Mouse (Mus musculus): ENCODE measurements around the gene Rlim. TPM values are rescaled to one million over a fixed set of nuclear protein-coding genes. Genes with fewer than 3 reads are reported as not detected.

Gene Rlim
- 10 to 100 TPM; 48.5 to 52.3 TPM for total RNA-seq (2021)
- long read RNA-seq, experiment 1, full-length matches to known transcripts: 8 of 18 reads
- long read RNA-seq, experiment 1, partial matches to known transcripts: 0 of 18 reads
- long read RNA-seq, experiment 1, other reads (novel, unspliced or antisense): 10 of 18 reads
- long read RNA-seq, experiment 2, full-length matches to known transcripts: 4 of 9 reads
- long read RNA-seq, experiment 2, partial matches to known transcripts: 0 of 9 reads
- long read RNA-seq, experiment 2, other reads (novel, unspliced or antisense): 5 of 9 reads

DNA sequence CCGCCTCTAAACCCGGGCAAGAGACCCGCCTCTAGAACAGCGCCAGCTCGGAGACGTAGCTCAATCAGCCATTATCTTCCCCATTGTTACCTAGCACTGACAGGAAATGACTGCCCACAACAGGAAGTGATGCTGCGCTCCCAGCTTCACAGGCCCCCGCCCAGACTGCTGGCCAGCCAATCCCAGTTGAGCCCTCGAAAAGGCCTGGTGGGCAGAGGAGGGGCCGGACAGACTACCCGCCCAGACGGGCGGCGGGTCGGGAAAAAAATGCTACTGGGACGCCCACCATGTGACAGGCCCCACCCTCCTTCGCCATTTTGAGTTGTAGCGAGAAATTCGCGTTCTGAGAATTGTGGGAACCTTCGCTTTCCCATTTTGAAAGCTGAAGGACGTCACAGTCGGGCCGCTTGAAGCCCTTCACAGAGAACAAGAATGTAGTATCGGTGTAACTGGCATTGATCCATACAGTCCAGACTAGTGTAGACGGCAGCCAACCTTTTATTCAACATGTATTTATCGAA, at the start of gene Rlim:
Gene Rlim, minus strand, starts transcription at position 116 of the 521 bp plus-strand sequence.
- peak within 1 kb of the TSS; percentile 93 for H3K27ac ChIP-seq
- peak; percentile 85 to 95 for DNase-seq (ENCODE audit: low spot score in 2 of 2)
- TF ChIP-seq CTCF (conservative IDR thresholded peaks at IDR 0.05): no peak
- peak within 1 kb of the TSS; percentile 72 for H3K4me3 ChIP-seq

DNA sequence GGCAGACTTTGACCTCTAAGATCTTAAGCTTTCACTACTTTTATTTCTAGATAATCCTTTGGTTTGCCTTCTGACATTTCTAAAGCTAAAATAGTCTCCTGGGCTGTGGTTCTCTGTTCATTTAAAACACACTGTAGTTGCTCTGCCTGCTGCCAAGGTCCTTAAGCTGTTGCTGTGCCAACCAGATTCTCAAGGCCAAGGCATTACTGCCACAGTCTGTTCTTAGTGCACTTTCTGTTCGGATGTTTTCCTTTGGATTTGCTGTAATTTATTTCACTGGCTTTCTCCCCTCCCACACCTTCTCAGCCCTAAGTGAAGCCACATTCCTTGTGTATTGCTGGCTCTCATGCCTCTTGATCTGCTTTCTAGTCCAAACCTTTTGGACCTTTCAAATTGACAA, 36.1 kb upstream of the Rlim start:
- H3K27ac ChIP-seq: no peak overlapping the region
- DNase-seq (ENCODE audit: low spot score in 2 of 2): no peak
- no peak overlapping the region for H3K4me3 ChIP-seq
- TF ChIP-seq CTCF (conservative IDR thresholded peaks at IDR 0.05): no peak

DNA sequence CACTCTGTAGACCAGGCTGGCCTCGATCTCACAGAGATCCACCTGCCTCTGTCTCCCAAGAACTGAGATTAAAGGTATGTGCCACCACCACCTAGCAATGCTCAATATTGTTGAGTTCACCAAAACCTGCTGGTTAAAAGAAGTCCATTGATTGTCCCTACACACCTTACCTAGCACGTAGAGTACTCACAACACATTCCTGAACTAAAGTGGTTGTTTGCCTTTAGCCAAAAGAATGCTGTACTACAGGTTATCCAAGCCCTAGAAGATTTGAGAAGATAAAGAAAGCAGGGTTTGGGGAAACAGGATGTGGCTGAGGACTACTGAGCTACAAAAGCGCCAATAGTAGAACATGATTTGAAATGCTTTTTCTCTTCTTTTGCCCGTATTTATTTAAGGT, 34.0 kb upstream of the Rlim start:
- TF ChIP-seq CTCF (conservative IDR thresholded peaks at IDR 0.05): no peak
- no peak overlapping the region for H3K27ac ChIP-seq
- no peak overlapping the region for H3K4me3 ChIP-seq
- no peak for DNase-seq (ENCODE audit: low spot score in 2 of 2)

DNA sequence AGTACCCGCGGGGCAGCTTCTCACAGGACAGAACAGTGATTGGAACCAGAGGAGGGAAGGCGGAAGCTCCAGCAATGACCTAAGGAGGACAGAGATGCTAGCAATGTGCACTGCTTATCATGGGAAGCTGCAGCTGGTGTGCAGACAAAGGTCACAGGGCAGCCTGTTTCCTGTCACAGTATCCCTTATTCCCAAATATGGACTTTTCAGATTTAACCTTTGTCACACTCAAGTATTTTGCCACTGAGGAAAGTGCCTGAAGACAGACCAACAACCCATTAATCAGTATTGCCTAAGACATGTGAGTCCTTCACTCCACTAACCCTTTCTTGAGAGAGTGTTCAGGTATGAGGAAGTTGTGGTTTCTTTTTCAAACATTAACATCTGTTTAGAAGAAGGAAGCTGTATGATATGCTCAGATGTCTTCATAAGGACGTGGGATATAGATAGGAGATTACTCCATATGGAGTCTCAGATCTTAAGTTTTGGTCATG, 32.3 kb upstream of the Rlim start:
- no peak for TF ChIP-seq CTCF (conservative IDR thresholded peaks at IDR 0.05)
- Histone ChIP-seq H3K27ac (no peak overlapping the region), H3K4me3 (no peak overlapping the region)
- DNase-seq (ENCODE audit: low spot score in 2 of 2): no peak

DNA sequence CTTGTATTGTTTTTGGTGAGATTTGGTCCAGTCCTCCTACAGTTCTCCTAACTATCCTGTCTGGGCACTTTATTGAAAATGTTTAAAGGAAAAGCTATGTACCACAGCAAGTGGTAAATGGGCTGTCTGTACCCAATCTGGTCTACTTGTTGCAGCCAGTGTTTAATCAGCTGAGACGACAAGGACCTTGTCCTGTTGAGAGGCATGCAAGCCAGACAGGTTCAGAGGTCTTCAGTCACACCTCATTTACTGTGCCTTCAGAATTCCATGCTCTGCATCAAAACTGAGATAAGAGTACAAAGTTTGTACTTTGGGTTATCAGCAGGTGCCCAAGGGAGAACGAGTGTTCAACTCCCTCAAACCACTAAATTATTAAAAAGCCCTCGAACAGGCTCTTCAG, 13.7 kb upstream of the Rlim start:
- no peak overlapping the region for H3K27ac ChIP-seq
- DNase-seq (ENCODE audit: low spot score in 2 of 2): no peak

DNA sequence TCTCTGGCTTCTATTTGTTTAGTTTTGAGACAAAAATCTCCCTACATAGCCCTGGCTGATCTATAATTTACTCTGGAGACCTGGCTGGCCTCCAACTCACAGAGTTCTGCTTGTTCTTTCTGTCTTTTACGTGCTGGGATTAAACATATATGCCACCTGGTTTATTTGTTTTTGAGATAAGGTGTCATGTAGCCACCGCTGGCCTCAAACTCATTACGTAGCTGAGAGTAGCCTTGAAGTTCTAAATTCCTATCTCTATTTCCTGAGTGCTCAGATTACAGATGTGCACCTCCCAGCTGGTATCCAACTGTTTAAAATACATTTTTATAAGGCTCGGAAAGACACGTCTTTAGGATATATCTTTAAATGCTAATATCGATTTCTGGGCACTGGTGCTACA, 12.8 kb upstream of the Rlim start:
- TF ChIP-seq CTCF (conservative IDR thresholded peaks at IDR 0.05): no peak
- no peak overlapping the region for H3K4me3 ChIP-seq
- DNase-seq (ENCODE audit: low spot score in 2 of 2): no peak
- H3K27ac ChIP-seq: no peak overlapping the region

More for the DNA sequence above, 13.7 kb upstream of the Rlim start:
- TF ChIP-seq CTCF (conservative IDR thresholded peaks at IDR 0.05): no peak
- no peak overlapping the region for H3K4me3 ChIP-seq

DNA sequence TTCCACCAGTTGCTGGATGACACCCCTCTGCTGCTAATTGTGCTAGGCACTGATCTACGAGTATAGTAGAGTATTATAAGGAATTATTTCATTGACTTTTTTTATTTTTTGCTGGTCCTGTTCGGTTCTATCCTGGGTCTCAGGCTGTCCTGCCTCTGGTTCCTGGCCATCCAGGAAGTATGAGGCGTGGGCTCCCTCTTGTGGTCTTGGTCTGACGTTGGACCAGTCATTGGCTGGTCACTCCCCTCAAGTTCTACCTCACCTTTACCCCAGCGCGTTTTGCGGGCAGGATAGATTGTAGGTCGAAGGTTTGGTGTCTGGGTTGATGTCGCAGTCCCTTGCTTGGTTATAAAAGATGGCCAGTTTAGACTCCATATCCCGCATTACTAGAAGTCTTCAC, 10.6 kb upstream of the Rlim start:
- Histone ChIP-seq H3K4me3 (no peak overlapping the region), H3K27ac (no peak overlapping the region)
- TF ChIP-seq CTCF (conservative IDR thresholded peaks at IDR 0.05): peak; percentile 50
- DNase-seq (ENCODE audit: low spot score in 2 of 2): no peak

DNA sequence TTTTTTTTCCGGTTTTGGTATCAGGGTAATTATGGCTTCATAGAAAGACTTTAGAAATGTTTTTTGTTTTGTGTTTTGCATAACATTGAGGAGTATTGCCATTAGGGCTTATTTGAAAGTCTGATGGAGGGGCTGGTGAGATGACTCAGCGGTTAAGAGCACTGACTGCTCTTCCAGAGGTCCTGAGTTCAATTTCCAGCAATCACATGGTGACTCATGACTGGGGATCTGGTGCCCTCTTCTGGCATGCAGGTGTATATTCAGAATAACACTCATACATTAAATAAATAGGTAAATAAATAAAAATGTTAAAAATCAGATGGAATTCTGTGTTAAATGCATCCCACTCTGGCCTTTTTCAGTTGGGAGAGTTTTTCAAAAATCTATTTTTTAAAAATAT, 9.3 kb upstream of the Rlim start:
- no peak for DNase-seq (ENCODE audit: low spot score in 2 of 2)
- no peak overlapping the region for H3K4me3 ChIP-seq
- H3K27ac ChIP-seq: no peak overlapping the region
- TF ChIP-seq CTCF (conservative IDR thresholded peaks at IDR 0.05): peak; percentile 64

DNA sequence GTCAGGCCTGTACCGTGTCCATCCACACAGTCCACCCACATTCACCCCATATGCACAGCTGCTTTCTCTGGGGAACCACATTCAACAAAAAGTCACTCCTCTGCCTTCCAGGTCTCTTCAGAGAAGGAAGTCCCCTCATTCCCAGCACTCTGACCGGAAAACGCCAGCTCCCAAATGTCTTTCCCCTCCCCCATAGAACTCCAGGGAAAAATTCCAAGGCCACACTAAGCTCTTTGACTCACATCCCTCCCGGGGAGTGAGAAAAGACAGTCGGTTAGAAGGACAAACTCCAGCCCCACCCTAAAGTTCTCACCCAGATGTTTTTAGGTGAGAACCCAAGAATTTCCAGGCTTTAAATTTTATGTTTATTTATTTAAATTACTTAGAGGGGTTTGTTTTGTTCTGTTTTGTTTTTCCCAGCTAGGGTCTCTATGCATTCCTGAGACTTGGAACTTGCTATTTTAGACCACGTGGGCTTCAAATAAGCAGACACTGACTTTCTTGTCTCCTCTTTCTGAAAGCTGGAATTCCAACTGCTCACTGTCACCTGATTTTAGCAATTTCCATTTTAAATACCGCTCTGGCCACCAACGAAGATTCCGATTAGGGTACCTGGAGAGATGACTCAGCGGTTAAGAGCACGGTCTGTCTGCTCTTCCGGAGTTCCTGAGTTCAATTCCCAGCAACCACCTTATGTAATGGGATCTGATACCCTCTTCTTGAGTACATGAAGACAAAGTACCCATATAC, 6.3 kb upstream of the Rlim start:
- no peak for TF ChIP-seq CTCF (conservative IDR thresholded peaks at IDR 0.05)
- H3K4me3 ChIP-seq: no peak overlapping the region
- DNase-seq (ENCODE audit: low spot score in 2 of 2): no peak

DNA sequence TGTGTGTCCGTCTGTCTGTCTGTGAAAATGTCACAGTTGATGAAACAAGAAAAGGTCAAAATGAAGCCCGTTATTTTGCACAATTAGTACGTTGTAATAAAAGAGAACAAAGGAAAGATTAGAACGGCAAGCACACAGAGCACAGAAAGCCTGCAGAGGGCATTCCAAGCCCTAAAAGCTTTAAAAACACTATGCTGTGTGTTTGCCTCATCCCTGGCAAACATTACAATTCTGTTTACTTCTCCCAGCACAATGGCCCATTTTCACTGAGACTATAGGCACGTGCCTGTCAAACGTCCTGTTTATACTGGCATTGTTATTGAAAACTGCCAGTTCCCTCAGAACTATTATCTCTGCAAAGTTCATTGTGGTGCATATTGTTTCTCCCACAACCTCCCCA, 5.1 kb upstream of the Rlim start:
- Histone ChIP-seq H3K4me3 (no peak overlapping the region), H3K27ac (no peak overlapping the region)
- peak; percentile 56 for TF ChIP-seq CTCF (conservative IDR thresholded peaks at IDR 0.05)
- no peak for DNase-seq (ENCODE audit: low spot score in 2 of 2)

More for the DNA sequence above, 6.3 kb upstream of the Rlim start:
- no peak overlapping the region for H3K27ac ChIP-seq

DNA sequence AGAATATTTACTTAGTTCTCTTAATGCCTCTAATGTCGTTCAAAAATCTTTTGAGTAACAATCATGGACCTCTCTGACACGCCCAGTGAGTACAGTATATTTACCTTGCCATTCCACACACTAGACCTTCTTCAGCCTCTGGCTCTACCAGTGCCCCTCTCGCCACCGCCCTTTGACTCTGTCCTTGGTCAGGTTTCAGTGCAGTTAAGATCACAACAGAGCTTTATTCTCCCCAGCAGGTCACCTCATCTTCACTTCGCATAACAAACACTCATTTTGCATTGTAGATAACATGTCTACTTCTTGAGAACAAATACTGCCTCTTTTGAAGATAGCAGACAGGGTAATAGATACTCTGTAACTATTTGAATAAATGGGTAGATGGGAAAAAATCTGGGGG, 3.9 kb upstream of the Rlim start:
- no peak overlapping the region for H3K27ac ChIP-seq
- no peak for TF ChIP-seq CTCF (conservative IDR thresholded peaks at IDR 0.05)
- no peak for DNase-seq (ENCODE audit: low spot score in 2 of 2)
- H3K4me3 ChIP-seq: no peak overlapping the region

DNA sequence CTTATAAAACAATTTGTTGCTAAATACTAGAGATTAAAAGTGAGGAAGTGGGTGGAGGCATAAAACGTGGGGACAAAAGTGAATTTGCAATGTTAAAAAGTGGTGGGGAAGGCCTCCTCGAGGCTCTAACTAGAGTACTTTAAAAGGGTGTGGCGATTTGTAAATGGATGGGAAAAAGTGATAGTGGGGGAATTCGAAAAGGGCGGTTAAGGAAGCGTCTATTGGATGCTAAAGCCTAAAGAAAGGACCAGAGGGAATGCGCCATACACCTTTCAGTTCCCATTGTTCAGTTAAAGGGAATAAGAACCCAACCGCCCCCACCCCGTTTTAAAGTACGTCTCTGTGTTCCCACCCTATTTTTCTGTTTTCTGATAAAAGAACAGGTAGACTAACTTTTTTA, 722 bp upstream of the Rlim start:
- H3K4me3 ChIP-seq: peak overlapping the region; percentile 52
- no peak for TF ChIP-seq CTCF (conservative IDR thresholded peaks at IDR 0.05)
- H3K27ac ChIP-seq: peak overlapping the region; percentile 93
- DNase-seq (ENCODE audit: low spot score in 2 of 2): no peak

DNA sequence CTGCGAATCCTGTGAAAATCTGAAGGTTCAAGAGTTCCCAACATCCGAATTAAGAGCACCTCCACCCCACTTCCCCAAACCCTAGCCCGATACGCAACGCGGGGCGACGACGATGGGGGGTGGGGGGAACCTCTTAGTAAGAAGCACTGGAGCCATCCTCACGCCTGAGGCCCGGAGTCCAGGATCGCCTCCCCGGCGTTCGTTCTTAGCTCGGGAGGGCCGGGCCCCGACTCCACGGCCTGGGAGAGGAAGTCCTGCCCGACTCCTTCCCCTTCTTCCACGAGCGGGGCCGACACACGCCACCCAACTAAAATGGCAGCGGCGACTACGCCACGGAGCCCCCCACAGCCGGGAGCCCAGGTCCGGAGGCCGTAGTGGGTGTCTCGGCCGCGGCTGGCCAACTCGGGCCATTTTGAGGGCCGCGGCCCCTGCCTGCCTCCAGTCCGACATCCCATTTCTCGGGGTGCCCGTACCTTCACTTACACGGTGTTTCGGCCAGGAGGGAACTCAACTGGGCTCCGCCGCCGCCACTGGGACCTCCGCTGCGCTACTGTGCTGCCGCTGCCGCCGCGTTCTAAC, 405 bp downstream of the Rlim start:
- peak; percentile 7 to 11 for DNase-seq (ENCODE audit: low spot score in 2 of 2)
- Histone ChIP-seq H3K4me3 (peak overlapping the region; percentile 72), H3K27ac (peak overlapping the region; percentile 93)
- no peak for TF ChIP-seq CTCF (conservative IDR thresholded peaks at IDR 0.05)
